Mouse (Mus musculus): ENCODE data around the gene 2900026A02Rik. TPM values are rescaled to one million over a fixed set of nuclear protein-coding genes. Genes with fewer than 3 reads are reported as not detected.

Gene 2900026A02Rik
- total RNA-seq, 2 experiments from 2014 or later: 33.9 to 35.3 TPM

DNA sequence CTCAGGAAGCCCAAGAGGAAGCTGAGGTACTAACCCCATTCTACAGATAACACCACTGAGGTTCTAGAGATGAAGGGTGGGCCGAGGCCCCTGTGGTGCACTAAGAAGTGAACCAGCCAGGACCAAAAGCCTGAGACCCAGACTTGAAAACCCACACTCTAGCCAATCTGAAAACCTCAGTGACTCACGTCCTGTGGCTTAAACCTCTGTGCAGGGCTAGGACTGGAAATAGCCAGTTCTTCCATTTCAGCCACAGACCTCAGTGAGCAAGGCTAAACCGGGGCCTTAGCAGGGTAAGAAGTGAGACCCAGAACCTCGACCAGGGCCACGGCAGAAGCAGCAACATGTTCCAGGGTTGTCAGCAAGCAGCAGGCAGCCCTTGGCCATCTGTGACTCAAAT, 64.0 kb downstream of the 2900026A02Rik start:
- intact Hi-C loops (cut with DNase I): loop anchor here (10.0 kb wide), 1 partner anchor 282 kb away; no protein-coding TSS in a partner anchor

DNA sequence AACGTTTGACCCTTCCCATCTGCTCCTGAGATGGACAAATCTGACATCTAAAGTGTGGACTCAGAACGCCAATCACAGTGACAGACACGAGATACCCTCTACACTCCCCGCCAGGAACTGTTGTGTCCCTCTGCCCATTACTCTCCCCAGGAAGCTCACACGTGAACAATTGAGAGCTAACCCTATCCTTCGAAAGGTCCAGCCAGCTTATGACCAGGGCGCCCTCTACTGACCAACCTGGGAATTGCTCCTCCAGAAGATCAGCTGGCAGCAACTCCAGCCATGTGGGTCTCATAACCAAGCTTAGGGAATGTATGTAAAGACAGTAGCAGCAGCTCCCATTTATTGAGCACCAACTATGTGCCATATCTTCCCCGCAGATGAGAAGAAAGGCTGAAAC, 65.9 kb downstream of the 2900026A02Rik start:
- DNase-seq: peak; percentile 84 to 90
- intact Hi-C loops (cut with DNase I): loop anchor here (1.0 to 10.0 kb wide), 2 partner anchors 56 to 280 kb away; no protein-coding TSS in a partner anchor

More for the DNA sequence above, 64.0 kb downstream of the 2900026A02Rik start:
- DNase-seq: no peak

- no peak for DNase-seq
- intact Hi-C loops (cut with DNase I): loop anchor here (10.0 kb wide), 1 partner anchor 280 kb away; no protein-coding TSS in a partner anchor
Observed at GRCm38 (mm10) chr5:113154441-113154840, 66.6 kb downstream of the 2900026A02Rik start.

- intact Hi-C loops (cut with DNase I): loop anchor here (10.0 kb wide), 1 partner anchor 279 kb away; no protein-coding TSS in a partner anchor
- no peak for DNase-seq
Observed at GRCm38 (mm10) chr5:113153508-113153830, 67.6 kb downstream of the 2900026A02Rik start.

DNA sequence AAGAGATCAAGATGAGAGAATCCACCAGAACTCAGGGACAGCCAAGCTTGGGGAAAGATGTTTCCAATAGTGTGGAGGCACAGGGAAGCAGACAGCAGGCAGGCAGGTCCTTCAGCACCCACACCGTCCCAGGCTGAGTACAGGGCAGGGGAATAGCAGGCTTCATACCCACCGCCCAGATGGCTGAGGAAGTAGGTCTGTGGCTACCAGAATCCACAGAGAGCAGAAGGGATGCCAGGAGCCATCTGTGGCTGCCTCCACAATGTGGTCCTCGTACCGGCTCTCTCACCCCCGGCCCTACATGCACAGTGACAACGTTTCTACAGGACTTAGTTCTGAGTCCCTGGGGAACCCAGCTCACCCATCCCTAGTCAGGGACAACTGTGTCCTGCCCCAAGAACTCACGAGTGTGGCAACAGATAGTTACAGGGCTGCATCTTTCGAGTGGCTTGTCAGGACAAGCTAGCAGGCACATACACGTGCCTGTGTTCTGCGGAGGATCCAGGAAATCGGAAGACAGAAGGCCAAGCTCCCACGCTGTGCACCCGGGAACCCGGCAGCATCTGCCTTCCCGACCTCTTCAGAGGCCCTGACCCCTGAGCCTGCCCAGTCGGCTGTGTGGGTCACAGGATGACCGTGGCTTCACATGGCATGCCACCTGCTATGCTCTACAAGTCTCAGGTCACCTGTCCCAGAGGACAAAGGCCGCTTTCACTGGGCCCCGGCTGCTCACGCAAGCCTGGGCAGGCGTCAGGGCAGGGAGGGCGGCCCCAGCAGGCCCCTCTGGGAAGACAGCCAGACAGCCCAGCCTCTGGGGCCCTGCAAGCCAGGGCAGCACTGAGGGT, 68.2 kb downstream of the 2900026A02Rik start:
- intact Hi-C loops (cut with DNase I): loop anchor here (10.0 kb wide), 1 partner anchor 278 kb away; no protein-coding TSS in a partner anchor
- peak in 1 of 2 experiments; percentile 44 for DNase-seq

GRCm38 (mm10) chr5:113151554-113152103, 69.4 kb downstream of the 2900026A02Rik start:
- intact Hi-C loops (cut with DNase I): loop anchor here (10.0 kb wide), 1 partner anchor 277 kb away; no protein-coding TSS in a partner anchor
- DNase-seq: peak; percentile 62

DNA sequence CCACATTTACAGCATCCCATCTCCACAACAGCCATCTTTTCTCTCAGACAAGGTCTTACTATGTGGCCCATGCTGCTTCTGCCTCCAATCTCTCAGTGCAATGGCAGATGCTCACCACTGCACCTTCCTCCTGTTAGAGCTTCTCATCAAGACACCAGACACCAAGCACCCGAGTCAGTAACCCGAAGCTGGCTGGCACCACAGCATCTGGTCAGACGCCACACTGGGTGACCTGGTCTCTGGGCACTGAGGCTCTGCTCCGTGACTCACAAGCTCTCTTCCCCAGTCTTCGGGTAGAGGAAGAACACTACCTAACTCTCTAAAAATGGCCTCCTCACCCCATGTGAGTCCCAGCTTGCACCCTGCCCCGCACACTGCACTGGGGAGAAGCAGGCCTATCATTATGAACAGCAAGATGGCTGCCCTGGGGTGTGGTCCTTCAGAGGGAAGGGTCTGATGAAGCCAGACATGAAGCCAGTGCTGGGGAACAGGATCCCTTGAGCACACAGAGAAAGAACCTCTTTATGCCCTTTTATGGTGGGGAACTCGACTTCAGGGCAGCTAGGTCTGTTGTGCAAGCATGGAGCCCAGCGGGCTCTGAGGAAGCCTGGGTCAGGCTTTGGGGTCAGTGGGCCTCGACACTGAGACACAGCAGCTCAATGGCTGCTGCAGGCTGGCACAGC, 70.0 kb downstream of the 2900026A02Rik start:
- DNase-seq: no peak
- intact Hi-C loops (cut with DNase I): loop anchor here (10.0 kb wide), 1 partner anchor 276 kb away; no protein-coding TSS in a partner anchor

DNA sequence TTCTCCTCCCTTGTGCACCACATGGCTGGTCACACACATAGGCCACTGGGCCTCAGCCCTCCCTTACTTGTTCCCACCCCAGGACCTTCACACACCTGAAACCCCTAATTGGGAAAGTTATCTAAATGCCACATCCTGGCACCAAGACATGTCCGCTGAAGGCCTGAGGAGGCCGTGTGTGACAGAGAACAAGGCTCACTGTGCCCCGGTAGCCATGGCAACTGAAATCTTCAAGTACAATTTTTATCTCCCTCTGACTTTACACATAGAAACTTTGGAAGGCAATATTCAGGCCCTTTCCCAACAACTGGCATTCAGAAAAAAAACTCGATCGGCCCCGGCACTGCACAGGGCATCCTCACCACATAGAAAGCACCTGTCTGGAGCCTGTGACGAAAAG, 72.0 kb downstream of the 2900026A02Rik start:
- no peak for DNase-seq
- intact Hi-C loops (cut with DNase I): no loop called here

DNA sequence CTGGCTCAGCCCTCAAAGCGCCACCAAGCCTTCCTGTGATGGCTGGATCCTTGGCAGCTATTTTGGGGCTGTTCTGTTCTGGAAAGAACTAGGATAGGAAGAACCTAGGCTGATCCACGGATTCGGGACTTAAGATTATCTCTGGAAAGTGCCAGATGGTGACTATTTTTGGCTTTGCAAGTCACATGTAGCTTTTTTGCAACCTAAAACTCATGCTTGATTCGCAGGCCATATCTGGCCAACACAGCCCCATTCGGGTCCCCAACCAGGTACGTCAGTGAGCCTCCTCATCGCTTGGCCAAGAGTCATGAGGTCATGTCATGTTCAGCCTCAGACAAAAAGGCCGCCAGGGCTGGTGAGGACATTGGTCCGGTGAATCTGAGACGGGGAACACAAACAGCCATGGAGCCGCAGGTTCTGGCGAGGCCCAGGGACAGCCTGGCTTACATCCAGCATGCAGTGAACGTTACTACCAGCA, 73.0 kb downstream of the 2900026A02Rik start:
- intact Hi-C loops (cut with DNase I): no loop called here

GRCm38 (mm10) chr5:113146656-113147055, 74.4 kb downstream of the 2900026A02Rik start:
- intact Hi-C loops (cut with DNase I): no loop called here

More for the DNA sequence above, 73.0 kb downstream of the 2900026A02Rik start:
- no peak for DNase-seq

DNA sequence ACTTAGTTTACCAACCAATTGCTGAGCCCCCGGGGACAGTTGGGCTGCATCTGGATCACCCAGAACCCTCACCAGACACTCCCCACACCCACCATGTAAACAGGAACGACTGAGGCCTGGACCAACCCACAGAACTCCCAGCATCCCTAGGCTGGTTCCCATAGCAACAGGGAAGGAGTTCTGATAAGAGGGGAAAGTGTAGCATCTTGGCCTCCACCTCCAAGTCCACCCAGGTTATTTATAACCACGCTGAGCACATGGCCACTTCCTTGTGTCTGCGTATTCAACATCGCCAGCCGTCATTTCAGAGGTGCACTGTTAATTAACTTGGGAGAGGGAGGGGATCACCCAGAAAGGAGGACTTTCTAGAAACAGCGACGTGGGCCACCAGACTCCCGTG, 75.9 kb downstream of the 2900026A02Rik start:
- DNase-seq: no peak
- intact Hi-C loops (cut with DNase I): no loop called here

More at GRCm38 (mm10) chr5:113146656-113147055, 74.4 kb downstream of the 2900026A02Rik start:
- no peak for DNase-seq

- DNase-seq: peak; percentile 77 to 85
- intact Hi-C loops (cut with DNase I): no loop called here
Observed at GRCm38 (mm10) chr5:113142486-113142885, 78.5 kb downstream of the 2900026A02Rik start.

DNA sequence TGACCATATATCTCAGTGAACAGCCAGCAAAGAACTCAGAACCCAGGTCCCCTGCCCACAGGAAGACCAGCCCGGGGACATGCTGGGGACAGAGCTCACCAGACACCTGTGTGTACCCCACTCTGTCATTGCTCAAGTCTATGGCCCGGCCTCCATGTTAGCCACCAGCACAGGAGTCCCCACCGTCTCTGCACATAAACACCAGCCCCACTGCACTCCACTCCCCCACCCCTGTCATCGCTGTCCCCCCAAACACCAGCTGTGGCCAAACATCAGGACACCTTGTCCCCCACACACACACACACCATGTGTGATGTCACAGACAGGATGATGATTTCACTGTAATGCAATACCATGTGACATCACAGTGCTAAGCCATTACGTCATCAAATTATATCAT, 79.0 kb downstream of the 2900026A02Rik start:
- no peak for DNase-seq

DNA sequence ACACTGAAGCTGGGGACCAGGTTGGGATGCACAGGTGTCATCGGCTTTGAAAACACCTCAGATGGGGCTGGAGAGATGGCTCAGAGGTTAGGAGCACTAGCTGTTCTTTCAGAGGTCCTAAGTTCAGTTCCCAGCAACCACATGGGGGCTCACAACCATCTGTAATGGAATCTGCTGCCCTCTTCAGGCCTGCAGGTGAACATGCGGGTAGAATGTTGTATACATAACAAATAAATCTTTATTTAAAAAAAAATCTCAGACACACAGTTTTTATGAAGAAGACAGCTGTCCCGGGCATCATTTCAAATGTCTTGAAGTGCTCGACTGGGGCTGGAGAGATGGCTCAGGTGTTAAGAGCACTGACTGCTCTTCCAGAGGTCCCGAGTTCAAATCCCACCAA, 80.2 kb downstream of the 2900026A02Rik start:
- intact Hi-C loops (cut with DNase I): loop anchor here (1.0 kb wide), 1 partner anchor 31 kb away; no protein-coding TSS in a partner anchor
- DNase-seq: no peak

More for the DNA sequence above, 79.0 kb downstream of the 2900026A02Rik start:
- intact Hi-C loops (cut with DNase I): no loop called here

- DNase-seq: no peak
- intact Hi-C loops (cut with DNase I): loop anchor here (1.0 kb wide), 1 partner anchor 30 kb away; no protein-coding TSS in a partner anchor
Observed at GRCm38 (mm10) chr5:113140051-113140450, 81.0 kb downstream of the 2900026A02Rik start.

DNA sequence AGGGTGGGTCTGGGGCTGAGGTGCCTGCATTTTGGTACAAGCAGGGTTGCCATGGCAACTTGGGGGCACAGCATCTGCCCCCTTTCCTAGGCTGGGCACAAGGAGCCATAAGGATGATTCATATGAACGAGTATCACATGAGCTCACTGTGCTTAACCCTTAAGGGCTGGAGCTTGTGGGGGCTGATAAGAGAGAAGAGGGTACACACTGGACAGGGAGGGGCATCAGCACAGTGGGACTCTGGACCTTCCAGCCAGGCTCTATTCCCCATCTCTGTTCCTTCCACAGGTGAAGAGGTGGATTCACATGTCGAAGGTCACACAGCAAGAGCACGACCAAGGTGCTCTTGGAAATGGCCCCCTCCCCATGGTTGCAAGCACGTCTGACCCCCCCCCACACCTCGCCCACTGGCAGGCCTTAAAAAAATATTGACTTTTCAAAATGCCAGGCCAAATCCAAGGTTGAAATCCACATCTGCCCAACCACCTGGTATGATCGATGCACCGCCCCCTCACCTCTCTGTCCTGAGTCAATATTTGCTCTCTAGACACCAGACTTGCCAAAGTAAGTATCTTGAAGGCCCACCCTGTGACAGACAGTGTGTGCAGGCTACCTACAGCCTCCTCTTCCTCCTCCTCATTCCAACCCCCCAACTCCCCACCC, 81.8 kb downstream of the 2900026A02Rik start:
- DNase-seq: no peak
- intact Hi-C loops (cut with DNase I): no loop called here

DNA sequence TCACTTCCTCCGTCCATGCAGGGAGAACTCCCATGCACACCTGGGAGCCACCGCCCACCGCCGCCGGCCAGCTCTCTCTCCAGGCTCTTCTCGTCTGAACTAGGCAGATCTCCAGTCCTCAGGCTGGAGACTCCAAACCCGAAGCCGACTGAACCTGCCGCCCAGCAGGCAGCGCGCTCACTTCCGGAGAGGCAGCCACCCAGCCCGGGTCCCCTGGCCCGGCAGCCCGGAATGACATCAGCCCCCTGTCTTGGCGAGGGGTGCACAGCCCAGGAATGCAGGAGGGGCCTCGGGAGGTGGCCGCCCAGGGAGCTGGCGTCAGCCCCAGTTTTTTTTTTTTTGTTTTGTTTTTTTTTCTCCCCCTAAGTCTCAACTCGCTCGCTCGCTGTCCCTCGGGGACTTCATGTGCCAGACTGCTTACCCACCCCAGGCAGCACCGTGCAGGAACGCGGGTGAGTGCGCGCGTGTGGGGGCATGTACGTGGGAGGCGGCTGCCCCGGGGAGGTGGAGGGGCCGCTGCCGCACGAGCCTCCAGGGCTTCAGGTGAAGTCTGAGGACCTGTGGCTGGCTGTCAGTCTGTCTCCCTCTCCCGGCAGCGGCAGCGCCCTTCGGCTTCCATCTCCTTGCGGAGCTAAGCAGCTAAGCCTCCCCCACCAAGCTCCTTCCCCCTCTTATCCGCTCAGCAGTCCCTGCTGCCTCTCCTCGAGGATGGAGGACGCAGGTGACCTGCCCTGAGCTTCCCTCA, 82.5 kb downstream of the 2900026A02Rik start:
- intact Hi-C loops (cut with DNase I): no loop called here
- peak; percentile 80 to 84 for DNase-seq

DNA sequence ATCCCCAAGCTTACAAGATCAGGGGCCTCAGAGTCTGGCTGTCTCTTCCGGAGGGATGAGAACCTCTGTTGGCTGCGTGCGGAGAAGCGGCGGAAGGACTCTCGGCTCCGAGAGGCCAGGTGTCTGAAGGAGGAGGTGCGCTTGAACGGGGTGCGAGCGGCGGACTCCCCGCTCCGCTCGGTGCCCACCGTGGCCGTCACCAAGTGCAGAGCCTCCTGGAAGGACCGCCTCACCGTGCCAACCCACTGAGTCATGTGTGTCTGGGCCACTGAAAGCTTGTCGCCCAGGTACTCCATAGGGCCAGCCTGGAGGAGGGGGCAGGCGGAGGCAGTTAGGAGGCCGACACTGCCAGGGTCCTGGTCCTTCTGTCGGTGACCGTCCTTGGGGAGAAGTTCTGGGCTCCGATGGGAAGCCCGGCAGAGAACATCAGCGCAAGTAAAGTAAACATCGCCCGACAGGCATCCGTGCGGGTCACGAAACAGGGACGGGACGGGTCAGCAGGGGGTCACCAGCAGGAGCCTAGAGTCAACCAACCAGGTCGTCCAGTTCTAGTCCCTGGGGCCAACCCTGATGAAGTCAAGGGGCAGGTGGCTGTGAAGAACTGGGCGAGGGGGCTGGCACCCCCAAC, 83.2 kb downstream of the 2900026A02Rik start:
- intact Hi-C loops (cut with DNase I): no loop called here

More for the DNA sequence above, 83.2 kb downstream of the 2900026A02Rik start:
- no peak for DNase-seq
